Mouse (Mus musculus): ENCODE data around the gene Prrc2b.

The Prrc2b gene

DNA sequence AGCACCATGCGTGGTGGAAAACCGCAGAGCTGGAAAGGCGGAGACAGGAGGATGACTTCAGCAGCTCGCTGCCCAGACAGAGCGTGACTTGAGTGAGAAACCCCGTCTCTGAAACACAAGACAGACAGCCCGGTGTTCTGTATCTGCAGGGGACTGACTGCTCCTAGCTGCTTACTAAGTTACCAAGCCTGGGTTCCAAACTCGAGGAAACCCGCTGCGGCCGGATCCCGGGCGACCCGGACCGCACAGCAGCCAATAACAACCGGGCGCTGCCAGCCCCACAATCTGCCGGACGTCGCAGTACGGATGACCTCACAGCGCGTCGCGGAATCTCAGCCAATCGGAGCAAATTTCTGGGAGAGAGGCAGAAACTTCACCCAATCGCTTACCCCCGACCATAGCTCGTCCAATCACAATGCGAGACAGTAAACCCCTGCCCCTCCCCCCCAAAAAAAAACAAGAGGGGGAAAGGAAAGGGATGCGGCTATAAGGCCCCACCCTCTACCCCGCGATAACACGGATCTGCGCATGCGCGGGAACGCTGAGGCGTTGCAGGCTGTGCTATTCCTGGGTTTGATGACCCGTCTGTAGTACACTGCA, 13.1 kb upstream of the Prrc2b start:
- DNase-seq (ENCODE audit: low read depth, low spot score), result peak; percentile 100

DNA sequence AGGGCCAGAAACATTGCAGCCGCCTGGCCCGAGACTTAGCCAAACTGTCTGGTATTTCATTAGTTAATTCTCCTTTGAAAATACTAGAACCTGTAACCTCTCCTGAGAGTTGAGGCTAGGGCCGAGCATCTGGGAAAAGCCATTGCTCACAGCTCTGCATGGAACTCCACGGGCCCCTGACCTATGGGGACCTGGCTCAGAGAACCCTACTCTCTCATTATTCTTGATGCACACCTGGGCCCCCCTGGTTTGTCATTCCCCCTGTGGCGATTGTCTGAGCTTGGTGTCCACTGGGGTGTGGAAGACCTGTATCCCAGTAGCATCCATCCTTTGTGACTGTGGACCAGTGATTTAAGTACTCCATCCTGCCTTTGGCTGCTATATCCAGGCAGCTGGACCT, 11.5 kb upstream of the Prrc2b start:
- no peak for DNase-seq (ENCODE audit: low read depth, low spot score)

DNA sequence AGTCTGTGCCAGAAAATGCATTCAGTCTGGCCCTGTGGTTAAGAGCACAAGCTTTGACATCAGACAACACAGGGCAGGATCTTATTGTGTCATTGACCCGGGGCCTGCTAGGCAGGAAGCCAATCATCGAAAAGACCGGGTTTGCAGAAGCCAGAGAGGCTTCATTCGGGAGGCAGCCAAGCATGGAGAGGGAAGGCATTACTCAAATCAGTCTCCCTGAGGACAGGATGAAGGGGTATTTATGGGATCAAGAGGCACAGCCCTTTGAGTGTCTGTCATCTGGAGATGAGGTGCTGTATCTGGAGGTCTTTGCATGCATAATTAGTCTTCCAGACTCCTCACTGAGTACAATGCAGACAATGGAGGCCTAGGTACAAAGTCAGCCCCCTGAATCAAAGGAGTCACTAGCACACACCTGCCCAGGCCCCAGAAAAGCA, 10.4 kb upstream of the Prrc2b start:
- DNase-seq (ENCODE audit: low read depth, low spot score), result no peak

DNA sequence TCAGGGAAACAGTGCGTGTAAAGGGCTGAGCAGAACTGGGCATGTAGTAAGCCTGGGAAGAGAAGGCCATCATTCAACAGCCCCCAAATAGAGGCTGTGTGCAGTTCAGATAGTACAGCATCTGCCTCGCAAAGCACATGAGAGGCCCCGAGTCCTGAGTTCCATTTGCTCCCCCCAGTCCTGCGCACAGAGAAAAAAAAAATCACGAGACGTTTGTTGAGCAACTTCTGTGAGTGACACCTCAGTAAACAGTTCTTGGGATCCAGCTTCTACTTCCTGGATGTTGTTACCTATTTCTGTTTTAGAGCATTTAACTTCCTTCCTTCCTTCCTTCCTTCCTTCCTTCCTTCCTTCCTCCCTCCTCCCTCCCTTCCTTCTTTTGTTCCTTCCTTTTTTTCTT, 9.3 kb upstream of the Prrc2b start:
- no peak for DNase-seq (ENCODE audit: low read depth, low spot score)

DNA sequence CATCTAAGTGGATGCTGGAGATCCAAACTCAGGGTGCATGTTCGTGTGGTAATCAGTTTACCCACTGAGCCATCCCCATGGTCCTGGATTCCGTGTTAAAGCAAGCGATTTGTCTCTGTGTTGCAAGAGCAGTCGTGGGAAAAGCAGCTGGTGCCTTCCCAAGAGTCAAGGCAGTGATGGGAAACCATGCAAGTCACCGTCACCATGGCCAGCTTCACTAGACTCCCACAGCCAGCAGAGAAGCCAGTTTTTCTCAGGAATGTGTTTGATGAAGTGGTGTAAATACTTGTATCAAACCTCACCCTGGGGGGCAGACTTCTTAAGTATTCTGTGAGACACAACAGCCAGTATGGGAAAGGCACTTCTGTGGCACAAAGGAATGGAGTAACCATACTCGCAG, 8.5 kb upstream of the Prrc2b start:
- no peak for DNase-seq (ENCODE audit: low read depth, low spot score)

DNA sequence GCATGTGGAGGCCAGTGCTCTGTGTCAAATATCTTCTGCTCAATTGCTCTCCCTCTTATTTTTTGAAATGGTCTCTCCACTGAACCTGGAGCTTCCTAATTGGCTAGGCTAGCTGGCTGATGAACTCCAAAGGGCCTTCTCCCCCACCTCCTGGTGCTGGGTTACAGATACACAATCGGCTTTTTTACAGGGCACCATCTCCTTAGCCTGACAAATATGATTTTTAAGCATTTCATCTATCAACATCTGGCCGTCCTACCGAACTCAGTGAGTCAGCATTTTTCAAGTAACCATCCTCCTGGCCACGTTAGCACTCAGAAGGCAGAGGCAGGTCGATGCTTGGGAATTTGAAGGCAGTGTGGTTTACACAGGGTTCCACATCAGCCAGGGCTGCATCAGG, 6.2 kb upstream of the Prrc2b start:
- DNase-seq (ENCODE audit: low read depth, low spot score), result no peak

DNA sequence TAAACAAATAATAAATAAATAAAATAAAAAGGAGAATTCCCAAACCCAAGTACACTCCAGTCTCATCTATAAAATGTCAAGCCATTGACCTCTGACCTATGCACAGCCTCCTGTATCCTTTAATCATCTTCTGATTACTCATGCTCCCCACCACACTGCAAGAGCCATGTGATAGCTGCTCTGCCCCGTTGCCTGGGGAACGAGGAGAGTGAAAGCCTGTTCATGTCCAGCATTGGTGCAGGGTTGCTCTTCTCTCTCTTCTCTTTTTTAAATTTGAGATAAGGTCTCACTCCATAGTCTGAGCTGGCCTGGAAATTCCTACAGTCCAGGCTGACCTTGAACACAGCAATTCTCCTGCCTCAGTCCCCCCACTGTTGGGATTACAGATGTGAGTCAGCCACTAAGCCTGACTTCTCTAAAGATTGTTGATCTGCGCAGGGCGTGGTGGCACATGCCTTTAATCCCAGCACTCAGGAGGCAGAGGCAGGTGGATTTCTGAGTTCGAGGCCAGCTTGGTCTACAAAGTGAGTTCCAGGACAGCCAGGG, 4.2 kb upstream of the Prrc2b start:
- no peak for DNase-seq (ENCODE audit: low read depth, low spot score)

DNA sequence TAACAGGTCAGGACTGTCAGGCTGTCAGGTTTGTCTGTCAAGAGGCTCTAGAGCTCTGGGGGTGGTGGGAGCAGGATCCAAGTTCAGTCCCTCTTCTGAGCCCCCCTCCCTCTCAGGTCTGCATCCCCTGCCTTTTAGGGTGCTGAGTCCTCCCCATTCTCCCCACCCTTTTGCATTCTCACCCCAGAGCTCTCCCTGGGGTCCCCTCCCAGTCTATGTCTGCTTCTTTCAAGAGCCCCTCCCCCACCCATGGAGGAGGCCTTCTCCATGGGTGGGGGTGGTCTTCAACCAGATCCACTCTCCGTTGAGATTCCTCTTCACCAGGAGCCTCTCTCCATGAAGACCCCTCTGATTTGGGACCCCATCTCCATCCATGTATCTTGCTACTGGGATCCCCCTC, 747 bp upstream of the Prrc2b start:
- DNase-seq (ENCODE audit: low read depth, low spot score), result no peak

DNA sequence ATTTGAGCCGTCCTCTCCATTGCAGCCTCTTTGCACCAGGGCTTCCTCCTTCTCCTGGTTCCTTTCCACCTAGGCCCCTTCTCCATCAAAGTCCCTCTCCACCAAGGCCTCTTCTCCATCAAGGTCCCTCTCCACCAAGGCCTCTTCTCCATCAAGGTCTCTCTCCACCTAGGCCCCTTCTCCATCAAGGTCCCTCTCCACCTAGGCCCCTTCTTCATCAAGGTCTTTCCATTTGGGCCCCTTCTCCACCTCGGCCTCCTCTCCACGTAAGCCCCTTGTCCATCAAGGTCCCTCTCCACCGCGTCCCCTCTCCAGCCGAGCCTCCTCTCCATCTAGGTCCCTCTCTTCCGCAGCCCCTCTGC, 339 bp upstream of the Prrc2b start:
- DNase-seq (ENCODE audit: low read depth, low spot score), result no peak

DNA sequence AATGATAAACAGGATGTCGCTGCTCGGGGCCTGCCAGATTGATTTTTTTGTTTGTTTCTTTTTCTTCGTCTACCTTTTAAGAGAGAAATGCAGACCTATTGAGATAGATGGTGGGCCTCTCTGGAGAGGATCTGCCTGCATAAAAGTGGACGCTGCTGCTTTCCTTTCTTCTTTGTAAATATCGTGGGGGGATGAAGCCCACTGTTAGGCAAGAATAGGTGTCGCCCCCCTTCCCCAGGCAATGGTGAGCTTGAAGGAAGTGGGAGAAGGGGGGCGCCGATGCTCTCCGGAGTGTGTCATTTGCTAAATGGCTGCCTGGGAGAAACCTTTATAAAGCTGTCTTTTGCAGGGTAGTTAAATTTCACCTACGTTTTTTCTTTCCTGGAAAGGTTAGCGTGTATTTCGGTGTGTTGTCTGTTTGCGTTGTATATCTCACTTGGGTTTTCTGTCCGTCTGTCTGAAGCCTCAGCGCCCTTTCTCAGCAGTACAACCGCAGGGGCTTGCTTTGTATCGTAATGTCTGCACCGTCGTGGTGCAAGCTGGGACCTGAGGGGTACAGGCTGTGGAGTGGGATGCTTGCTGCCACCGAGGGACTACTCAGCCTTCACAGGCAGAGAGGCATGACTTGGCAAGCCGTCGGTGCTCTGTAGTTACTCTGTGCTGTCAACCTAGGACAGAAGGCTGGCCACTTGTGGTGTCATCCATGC, 931 bp downstream of the Prrc2b start:
- peak; percentile 65 for DNase-seq (ENCODE audit: low read depth, low spot score)

DNA sequence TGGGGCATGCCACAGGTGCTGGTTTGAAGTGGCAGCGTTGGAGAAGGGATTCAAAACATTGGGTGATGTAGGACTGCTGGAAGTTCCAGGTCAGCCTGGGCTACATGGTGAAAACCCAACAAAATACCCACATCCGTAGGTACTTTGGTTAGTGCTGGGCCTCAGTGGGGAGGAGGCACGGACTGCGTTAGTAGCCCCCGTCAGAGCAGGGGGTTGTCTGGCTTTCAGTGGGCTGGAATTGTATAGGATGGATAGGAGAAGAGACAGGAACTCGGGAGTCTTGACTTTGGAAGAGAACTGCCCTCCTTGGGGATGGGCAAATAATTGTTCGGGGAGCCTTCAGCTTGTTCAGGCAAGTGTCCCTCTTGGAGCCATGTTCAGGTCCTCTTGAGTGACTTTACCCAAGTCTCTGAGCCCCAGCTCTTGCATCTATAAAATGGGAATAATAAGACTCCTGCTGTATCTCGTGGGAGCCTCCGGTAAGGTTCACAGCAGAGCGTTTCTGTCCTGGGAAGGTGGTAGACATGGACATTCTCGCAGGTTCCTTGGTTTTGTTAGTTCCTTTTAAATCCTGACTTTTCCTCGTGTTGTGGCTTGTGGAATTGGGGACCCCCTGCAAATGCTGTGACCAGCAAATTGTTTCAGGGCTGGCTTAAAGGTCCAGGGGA, 1.6 kb downstream of the Prrc2b start:
- no peak for DNase-seq (ENCODE audit: low read depth, low spot score)

DNA sequence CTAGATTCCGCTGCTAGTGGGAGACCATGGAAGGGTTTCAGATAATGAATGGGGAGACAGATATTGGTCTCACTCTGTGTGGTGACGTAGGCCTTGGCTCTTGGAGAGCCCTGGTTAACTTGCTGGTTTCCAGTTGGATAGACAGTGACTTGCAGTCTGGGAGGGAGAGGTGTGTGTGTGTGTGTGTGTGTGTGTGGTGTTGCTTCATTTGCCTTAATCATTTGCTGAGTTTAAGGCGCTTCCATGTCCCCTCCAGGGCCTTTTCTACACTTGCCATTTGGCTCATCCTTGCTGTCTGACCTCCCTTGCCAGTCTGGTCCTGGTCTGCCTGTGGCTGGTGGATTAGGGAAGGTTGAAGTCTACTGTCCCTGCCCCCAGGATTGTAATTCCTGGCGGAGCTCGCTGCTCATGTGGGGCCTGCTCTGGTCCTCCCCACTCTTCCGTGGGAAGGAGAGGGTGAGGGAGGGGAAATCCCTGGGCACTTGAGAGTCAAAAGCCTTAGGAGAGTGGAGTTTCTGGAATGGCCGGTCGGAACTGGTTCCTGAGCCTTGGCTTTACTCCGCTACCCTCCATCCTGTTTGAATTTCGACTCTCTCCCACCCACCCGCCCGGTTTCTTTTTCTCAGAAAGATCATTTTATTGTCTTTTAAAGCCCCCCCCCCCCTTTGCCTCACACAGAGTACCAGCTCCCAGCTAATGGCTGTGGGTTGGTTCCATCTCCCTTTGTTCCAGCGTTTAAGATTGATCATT, 2.3 kb downstream of the Prrc2b start:
- DNase-seq (ENCODE audit: low read depth, low spot score), result peak; percentile 39

DNA sequence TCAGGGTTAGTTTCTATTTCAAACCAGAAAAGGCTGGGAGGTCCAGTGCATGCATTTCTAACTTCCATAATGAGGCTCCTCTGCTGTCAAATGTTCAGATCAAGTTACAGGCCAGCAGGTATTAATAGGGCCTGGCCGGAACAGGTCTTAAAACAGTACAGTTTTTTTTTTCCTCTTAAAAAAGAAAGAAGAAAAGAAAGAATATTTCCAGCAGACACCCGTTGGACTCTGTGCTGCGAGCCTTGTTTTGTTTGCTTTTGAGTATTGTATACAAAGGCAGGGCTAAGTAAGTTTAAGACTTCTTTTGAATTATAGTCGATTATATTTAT, 2.9 kb downstream of the Prrc2b start:
- no peak for DNase-seq (ENCODE audit: low read depth, low spot score)

DNA sequence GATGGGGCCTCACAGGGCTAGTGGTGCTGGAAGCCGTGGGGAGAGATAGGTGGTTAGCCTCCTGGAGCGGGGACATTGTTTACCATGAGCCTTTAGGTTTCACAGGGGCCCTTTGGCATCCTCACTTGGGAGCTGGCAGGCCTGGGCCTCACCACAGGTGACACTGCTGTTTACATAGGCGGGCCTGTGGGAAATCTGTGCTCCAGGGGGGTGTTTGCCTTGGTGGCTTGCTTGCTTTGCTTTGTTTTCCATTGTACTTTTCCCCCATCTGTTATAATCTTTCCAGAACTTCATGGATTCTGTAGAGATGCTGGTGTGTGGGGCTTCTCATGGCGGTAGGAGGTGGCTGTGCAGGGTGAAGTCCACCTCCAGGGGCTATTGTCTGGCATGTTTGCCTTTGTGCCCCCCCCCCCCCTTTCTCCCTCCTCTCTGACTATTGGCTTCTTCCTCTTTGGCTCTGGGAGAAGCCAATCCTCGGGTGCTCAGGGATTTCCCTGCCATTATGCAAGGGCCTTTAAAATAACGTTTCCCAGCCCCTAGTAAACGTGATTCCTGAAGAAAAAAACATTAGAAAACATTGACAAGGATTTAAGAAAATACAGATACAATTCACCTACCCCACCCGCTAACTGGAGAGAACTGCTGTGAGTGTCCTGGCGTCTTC, 3.6 kb downstream of the Prrc2b start:
- peak; percentile 38 for DNase-seq (ENCODE audit: low read depth, low spot score)

DNA sequence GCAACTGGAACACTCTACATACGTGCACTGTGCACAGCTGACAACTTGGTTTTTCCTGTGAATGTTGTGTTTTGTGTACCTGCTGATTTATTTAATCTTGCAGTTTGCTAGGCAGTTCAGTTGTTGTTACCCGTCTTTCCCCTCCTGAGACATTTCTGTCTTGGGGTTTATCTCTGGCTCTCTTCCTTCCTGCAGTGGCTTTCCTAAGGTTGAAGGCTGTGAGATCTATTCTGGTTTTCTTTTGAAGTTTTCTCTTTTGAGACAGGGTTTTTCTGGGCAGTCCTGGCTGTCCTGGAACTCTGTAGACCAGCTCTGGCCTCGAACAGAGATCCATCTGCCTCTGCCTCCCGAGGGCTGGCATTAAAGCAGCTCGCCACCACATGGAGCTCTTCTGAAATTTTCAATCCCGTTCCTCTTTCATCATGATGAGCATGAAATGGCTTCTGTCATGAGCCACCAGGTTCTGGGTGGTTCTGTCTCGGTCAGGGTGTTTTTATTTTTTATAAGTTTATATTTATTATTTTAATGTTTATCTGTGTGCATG, 4.2 kb downstream of the Prrc2b start:
- peak; percentile 45 for DNase-seq (ENCODE audit: low read depth, low spot score)

DNA sequence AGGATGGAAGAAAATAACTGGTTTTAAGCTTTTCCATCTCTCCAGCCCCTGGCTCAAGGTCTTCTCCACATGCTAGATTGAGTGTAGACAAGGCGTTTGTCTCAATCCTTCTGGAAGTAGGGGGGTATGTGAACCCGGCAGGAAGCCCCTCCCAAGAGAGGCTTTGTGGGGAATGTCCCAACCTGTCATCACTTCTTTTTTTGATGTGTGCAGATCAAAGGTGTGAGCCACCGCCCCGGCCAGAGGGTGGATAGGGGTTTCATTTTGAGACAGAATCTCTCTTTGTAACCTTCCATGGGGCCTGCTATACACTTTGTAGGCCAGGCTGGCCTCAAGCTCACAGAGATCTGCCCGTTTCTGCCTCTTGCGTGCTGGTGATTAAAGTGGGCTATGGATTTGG, 4.7 kb downstream of the Prrc2b start:
- DNase-seq (ENCODE audit: low read depth, low spot score), result peak; percentile 80

DNA sequence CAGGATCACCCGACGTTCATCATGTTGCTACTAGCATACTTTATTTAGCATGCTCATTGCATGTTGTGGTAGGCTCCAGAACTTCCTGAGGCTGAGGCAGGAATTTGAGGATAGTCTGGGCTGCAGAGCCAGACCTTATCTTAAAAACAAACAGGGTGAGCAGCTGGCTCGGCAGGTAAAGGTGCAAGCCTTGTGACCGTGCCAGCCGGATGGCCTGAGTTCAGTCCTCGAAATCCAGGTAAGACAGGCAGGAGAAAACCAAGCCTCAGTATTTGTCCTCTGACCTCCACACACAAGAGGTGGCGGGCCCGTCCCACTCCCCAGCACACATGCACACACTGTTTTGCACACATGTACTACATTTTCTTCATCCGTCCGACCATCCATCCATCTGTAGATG, 5.8 kb downstream of the Prrc2b start:
- DNase-seq (ENCODE audit: low read depth, low spot score), result no peak

DNA sequence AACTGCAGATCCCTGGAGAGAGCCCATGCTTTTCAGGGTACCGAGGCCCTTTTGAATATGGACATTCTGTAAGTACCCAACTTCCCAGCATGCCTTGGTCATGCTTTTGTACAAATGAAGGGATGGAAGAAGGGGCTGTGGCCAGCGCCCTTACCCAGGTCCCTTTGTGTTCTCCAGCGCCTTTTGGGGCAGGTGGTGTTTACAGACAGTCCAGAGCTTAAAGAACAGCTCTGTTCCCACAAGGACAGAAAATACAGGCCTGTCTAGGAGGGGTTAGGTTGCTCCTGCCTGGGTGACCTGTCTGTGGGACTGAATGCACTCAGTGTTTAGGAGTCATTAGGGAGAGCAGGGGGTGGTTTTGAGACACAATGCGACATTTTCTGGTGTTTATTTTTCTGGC, 6.4 kb downstream of the Prrc2b start:
- no peak for DNase-seq (ENCODE audit: low read depth, low spot score)

DNA sequence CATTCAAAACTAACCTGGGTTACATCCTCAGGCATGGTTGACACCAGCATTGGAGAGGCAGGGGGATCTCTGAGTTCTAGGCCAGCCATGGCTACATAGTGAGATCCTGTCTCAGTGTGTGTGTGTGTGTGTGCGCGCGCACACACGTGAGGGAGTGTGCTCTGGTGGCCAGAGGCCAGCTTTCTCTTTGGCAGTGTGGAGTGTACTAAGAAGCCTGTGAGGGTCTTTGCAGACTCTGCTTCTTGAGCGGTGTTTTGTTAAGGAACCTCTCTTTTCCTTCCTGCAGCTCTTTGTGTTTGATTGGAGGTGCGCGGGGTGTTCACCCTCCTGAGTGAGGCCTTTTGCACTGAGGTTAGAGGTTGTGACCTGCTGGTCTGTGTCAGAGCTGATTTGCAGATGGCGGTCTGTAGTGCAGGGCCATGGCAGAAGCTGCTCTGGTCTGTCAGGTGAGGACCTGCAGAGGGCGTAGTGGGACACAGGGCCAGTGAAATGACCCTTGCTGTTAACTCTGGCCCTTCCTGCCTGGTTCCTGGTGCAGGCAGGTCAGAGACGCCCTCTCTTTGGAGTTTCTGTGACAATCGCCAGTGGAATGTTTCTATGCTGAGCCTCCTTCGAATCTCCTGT, 7.8 kb downstream of the Prrc2b start:
- peak; percentile 43 for DNase-seq (ENCODE audit: low read depth, low spot score)

DNA sequence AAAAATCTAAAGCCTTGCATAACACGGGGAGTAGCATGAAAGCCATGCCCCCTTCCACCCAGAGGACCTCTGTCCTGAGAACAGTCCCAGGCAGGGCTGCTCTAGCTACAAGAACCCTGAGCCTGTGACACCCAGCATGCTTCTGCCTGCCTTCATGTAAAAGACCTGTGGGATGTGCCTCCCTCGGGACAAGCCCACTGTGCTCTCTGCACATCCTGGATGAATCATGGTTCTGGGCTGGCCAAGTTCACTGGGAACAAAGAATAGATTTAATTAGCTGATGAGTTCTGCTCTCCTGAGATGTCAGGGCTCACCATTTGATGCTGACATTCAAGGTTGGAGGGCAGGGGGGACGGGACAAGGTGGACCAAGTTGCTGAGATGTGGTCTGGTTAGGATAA, 9.6 kb downstream of the Prrc2b start:
- DNase-seq (ENCODE audit: low read depth, low spot score), result no peak

DNA sequence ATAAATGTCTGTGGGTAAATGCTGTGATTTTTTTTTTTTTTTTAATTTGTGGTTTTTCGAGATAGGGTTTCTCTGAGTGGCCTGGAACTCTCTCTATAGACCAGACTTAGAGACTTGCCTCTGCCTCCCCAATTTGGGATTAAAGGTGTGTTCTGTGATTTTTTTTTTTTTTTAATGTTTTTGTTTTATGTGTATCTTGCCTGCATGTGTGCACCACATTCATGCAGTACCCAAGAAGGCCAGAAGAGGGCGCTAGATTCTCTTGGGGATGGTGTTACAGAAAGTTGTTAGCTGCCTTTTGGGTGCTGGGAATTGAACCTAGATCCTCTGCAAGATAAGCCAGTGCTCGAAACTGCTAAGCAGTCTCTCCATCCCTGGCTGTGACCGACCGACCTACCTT, 10.1 kb downstream of the Prrc2b start:
- DNase-seq (ENCODE audit: low read depth, low spot score), result peak; percentile 60
